Mouse (Mus musculus) liver, embryonic 14.5 days (tissue): Measurements from ENCODE around the gene Poldip3.

Experiments
- CTCF ChIP-seq: IDR thresholded peaks from 2 replicates; pipeline ENCODE4 v1.5.1; 2016; ENCODE audit warnings: antibody characterized with exemption, low read depth, control low read depth
- EP300 ChIP-seq: IDR thresholded peaks from 2 replicates; pipeline ENCODE4 v1.6.1; 2016; ENCODE audit warnings: antibody characterized with exemption, low read depth

- TF ChIP-seq CTCF: no peak
- no peak for TF ChIP-seq EP300
Observed at GRCm38 (mm10) chr15:83165526-83166315, 16.5 kb upstream of the Poldip3 start.
